ENCODE assay signal across 25 mouse cellular contexts in genomic region chr9:110393295-110393694, GRCm38 (mm10). TPM values are rescaled to one million over a fixed set of nuclear protein-coding genes. Genes with fewer than 3 reads are reported as not detected.
"Had no signal": no experiment of that assay in that cellular context is flagged by ENCODE, and none has a peak within 500 bp of the region (broad histone marks: within the 10 kb centered on the region; RNA-seq: fewer than 3 reads in every experiment).

No protein-coding gene starts in this region.

- H3K27me3 ChIP-seq: embryonic facial prominence, embryonic 12.5 days; embryonic facial prominence, embryonic 13.5 days; embryonic facial prominence, embryonic 15.5 days; forebrain, embryonic 12.5 days; forebrain, embryonic 13.5 days; forebrain, embryonic 15.5 days had no signal

- ATAC-seq: forebrain, embryonic 13.5 days; forebrain, embryonic 14.5 days; forebrain, embryonic 15.5 days; forebrain, embryonic 16.5 days; forebrain, postnatal 0 days had no signal

- H3K9me3 ChIP-seq: embryonic facial prominence, embryonic 10.5 days; embryonic facial prominence, embryonic 12.5 days; embryonic facial prominence, embryonic 13.5 days; embryonic facial prominence, embryonic 15.5 days; forebrain, embryonic 10.5 days; forebrain, embryonic 12.5 days; forebrain, embryonic 13.5 days; forebrain, embryonic 15.5 days had no signal

- H3K9ac ChIP-seq: embryonic facial prominence, embryonic 12.5 days; embryonic facial prominence, embryonic 13.5 days; embryonic facial prominence, embryonic 15.5 days; forebrain, embryonic 12.5 days; forebrain, embryonic 13.5 days; forebrain, embryonic 15.5 days; forebrain, postnatal 0 days had no signal

- H3K27ac ChIP-seq: embryonic facial prominence, embryonic 10.5 days; embryonic facial prominence, embryonic 12.5 days; embryonic facial prominence, embryonic 13.5 days; embryonic facial prominence, embryonic 15.5 days; forebrain, embryonic 10.5 days; forebrain, embryonic 12.5 days; forebrain, embryonic 13.5 days; forebrain, embryonic 15.5 days; gastrocnemius, adult 2 months; heart, adult 2 months had no signal

- H3K4me1 ChIP-seq: embryonic facial prominence, embryonic 10.5 days; embryonic facial prominence, embryonic 12.5 days; embryonic facial prominence, embryonic 13.5 days; embryonic facial prominence, embryonic 15.5 days; forebrain, embryonic 10.5 days; forebrain, embryonic 12.5 days; forebrain, embryonic 13.5 days; forebrain, embryonic 15.5 days had no signal

- H3K4me3 ChIP-seq: embryonic facial prominence, embryonic 10.5 days; embryonic facial prominence, embryonic 12.5 days; embryonic facial prominence, embryonic 13.5 days; embryonic facial prominence, embryonic 15.5 days; erythroblast, embryonic 14.5 days; forebrain, embryonic 10.5 days; forebrain, embryonic 12.5 days; forebrain, embryonic 13.5 days; forebrain, embryonic 15.5 days; gastrocnemius, adult 2 months; heart, adult 2 months had no signal

- H3K4me2 ChIP-seq: embryonic facial prominence, embryonic 12.5 days; embryonic facial prominence, embryonic 13.5 days; embryonic facial prominence, embryonic 15.5 days; forebrain, embryonic 12.5 days; forebrain, embryonic 13.5 days; forebrain, embryonic 15.5 days had no signal

- DNase-seq: cerebellum, adult 8-10 months; cerebellum, adult 9-10 months; cerebellum, adult 9-11 months; cerebellum, postnatal 36 days; embryo, embryonic 11 days; forebrain, postnatal 0 days; gastrocnemius, adult 2 months; gastrocnemius, postnatal 10 days; gastrocnemius, postnatal 14 days; gastrocnemius, postnatal 25 days; gastrocnemius, postnatal 36 days; heart, adult 11 months; heart, adult 18-20 months; heart, adult 2 months had no signal

RNA-seq across cellular contexts. Expression of gene Ngp, which starts 26.3 kb away (rescaled TPM):
- polyA plus RNA-seq: embryonic facial prominence, embryonic 10.5 days; forebrain, embryonic 10.5 days had no signal
